Mouse (Mus musculus) hindbrain, embryonic 12.5 days (tissue): Measurements from ENCODE around the gene Zfp174. TPM values are rescaled to one million over a fixed set of nuclear protein-coding genes. Genes with fewer than 3 reads are reported as not detected.

Experiments
- ATAC-seq: fragments of 200-750 bp; cut with Nextera tagmentation; 2 replicates; pipeline ENCODE4 v1.8.0; 2017; ENCODE audit warnings: moderate TSS enrichment; ENCODE audit not compliant: low FRiP score
- H3K27ac ChIP-seq: fragments of 300-500 bp; sonication (generic); 2 replicates; pipeline ENCODE4 v1.5.1; 2016; ENCODE audit warnings: mild to moderate bottlenecking
- H3K27me3 ChIP-seq: fragments of 300-500 bp; sonication (generic); 2 replicates; pipeline ENCODE4 v1.6.1; 2016; ENCODE audit warnings: mild to moderate bottlenecking
- H3K36me3 ChIP-seq: fragments of 300-500 bp; sonication (generic); 2 replicates; pipeline ENCODE4 v1.6.1; 2016; ENCODE audit warnings: mild to moderate bottlenecking
- H3K4me1 ChIP-seq: fragments of 300-500 bp; sonication (generic); 2 replicates; pipeline ENCODE4 v1.6.1; 2016
- H3K4me2 ChIP-seq: fragments of 300-500 bp; sonication (generic); replicated peaks from 2 replicates; pipeline ENCODE4 v1.6.1; 2016; ENCODE audit warnings: mild to moderate bottlenecking
- H3K4me3 ChIP-seq: fragments of 300-500 bp; sonication (generic); 2 replicates; pipeline ENCODE4 v1.5.1; 2016; ENCODE audit warnings: mild to moderate bottlenecking
- H3K9ac ChIP-seq: fragments of 300-500 bp; sonication (generic); 2 replicates; pipeline ENCODE4 v1.6.1; 2016; ENCODE audit warnings: mild to moderate bottlenecking, moderate library complexity
- H3K9me3 ChIP-seq: fragments of 300-500 bp; sonication (generic); replicated peaks from 2 replicates; pipeline ENCODE4 v1.6.1; 2016; ENCODE audit warnings: mild to moderate bottlenecking
- WGBS: fragments of 180-500 bp; shearing (Covaris S2); methylation state at CpG from one replicate; pipeline ENCODE4 v1.1.7; 2016; 5-methylcytosine and 5-hydroxymethylcytosine counted together
- polyA plus RNA-seq: library from polyadenylated mRNA; unstranded; fragments of >200 nt; fragmentation: Nextera tagmentation; extraction: Ambion mirVana; gene quantifications from 2 replicates; pipeline ENCODE4 v1.2.1, GENCODE M21; 2016

Gene Zfp174
- polyA plus RNA-seq, 1 experiment from 2014 or later, result 2.0 TPM

DNA sequence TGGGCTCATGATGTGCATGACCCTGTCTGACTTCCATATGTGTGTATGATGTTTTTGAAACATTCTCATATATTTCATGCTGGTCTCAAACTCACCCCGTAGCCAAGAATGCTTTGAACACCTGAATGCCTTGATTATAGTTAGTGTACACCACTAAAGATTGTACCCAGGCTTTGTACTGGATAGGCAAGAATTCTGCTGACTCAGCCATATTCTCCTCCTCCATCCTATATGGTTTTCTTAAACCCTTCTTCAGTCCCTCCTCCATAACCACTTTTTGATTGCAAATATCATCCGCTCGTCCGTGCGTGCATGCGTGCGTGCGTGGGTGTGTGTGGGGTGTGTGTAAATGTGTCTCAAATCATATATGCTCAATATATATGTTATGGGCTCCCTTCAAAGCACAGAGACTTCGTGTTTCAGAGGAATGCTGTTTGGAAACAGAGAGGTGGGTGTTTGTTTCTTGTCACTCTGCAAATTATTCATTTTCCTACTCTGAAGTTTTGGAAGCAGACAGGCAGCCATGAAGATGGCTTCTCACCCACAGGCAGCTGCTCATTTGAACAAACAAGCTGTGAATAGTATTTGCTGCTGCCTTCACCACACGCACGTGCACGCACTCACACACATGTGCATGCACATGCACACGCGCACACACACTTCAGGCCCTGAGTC is 44.7 kb downstream of the Zfp174 start:
- ATAC-seq, result no peak
- Histone ChIP-seq H3K4me3 (no peak overlapping the region), H3K36me3 (peaks cover 6% of the 10 kb centered on the region), H3K9me3 (no peaks in the 10 kb centered on the region), H3K4me1 (no peaks in the 10 kb centered on the region), H3K9ac (no peak overlapping the region), H3K27ac (no peak overlapping the region), H3K4me2 (no peak overlapping the region), H3K27me3 (no peaks in the 10 kb centered on the region)
- 96% methylated on average over 14 of the region's 14 CpGs for WGBS

DNA sequence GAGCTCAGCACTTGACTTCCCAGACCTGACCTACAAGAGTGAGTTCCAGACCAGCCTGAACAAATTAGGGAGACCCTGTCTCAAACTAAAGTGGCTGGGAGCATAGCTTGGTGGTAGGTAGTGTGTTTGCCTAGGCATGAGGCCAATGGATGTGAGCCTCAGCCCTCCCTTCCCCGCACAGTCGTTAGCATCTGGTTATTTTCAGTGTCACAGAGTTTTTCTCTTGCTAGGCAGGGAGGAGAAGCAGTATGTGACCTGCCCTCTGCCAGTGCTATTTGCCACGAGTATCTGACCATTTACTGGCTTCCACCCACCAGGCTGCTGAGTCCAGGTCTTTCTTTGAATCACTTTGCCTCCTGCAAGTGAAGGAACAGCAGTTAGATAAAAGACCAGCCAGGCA is 46.7 kb downstream of the Zfp174 start:
- no peaks in the 10 kb centered on the region for H3K4me1 ChIP-seq
- H3K4me2 ChIP-seq, result no peak overlapping the region
- no peaks in the 10 kb centered on the region for H3K27me3 ChIP-seq
- WGBS, result 78% methylated on average over 3 of the region's 3 CpGs
- no peak overlapping the region for H3K4me3 ChIP-seq
- peaks cover 22% of the 10 kb centered on the region for H3K36me3 ChIP-seq
- no peak overlapping the region for H3K9ac ChIP-seq
- H3K27ac ChIP-seq, result no peak overlapping the region
- ATAC-seq, result no peak
- H3K9me3 ChIP-seq, result no peaks in the 10 kb centered on the region

DNA sequence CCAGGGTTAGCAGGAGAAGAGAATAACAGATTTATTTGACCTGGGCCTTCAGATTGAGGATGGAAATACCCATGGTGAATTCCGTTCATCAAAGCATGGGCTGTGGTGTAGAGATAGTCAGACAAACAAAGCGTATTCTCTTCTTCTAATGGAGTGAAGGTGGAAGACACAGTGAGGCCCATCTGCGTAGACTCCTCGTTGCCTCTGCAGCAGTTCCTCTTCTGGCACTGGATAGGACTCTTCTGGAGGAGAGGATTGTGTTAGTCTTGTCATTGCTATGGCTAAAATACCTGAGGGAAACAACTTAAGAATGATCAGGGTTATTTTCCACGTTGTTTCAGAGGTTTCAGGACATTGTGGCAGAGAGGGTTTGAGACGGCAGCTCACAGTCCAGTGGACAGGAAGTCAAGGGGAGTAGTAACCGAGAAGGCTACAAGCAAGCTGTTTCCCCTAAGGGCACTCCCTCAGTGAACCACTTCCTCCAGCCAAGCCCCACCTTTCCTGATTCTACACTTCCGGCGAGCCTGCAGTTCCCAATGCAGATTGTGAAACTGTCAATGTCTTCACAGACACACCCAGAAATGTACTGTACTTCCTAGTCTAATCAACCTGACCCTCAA is 48.2 kb downstream of the Zfp174 start:
- H3K9me3 ChIP-seq, result no peaks in the 10 kb centered on the region
- no peaks in the 10 kb centered on the region for H3K27me3 ChIP-seq
- H3K36me3 ChIP-seq, result peaks cover 37% of the 10 kb centered on the region
- no peak overlapping the region for H3K4me3 ChIP-seq
- ATAC-seq, result no peak
- no peak overlapping the region for H3K27ac ChIP-seq
- H3K4me2 ChIP-seq, result no peak overlapping the region
- no peaks in the 10 kb centered on the region for H3K4me1 ChIP-seq
- no peak overlapping the region for H3K9ac ChIP-seq
- WGBS, result 83% methylated on average over 9 of the region's 9 CpGs

GRCm38 (mm10) chr16:3896046-3896445 is 49.0 kb downstream of the Zfp174 start:
- Histone ChIP-seq H3K27me3 (no peaks in the 10 kb centered on the region), H3K27ac (no peak overlapping the region), H3K9me3 (no peaks in the 10 kb centered on the region), H3K4me2 (no peak overlapping the region), H3K9ac (no peak overlapping the region), H3K4me3 (no peak overlapping the region), H3K4me1 (no peaks in the 10 kb centered on the region), H3K36me3 (peaks cover 45% of the 10 kb centered on the region)
- ATAC-seq, result no peak
- WGBS, result 87% methylated on average over 6 of the region's 6 CpGs

DNA sequence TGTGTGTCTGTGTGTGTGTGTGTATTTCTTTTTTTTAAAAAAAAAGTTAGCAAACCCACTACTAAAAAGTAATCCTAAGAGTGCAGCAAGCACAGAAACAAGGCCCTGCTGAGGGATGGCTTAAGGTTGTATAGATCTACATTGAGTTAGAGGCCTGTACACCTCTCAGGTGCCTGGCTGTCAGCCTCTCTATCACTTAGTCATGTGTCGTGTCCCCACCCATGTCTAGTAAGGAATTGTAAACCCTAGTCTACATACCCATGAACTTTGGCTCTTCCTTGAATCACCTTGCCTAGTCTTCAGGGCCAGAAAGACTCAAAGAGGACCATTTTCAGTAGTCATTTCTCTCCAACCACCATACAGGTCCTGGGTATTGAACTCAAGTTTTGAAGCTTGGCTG is 49.5 kb downstream of the Zfp174 start:
- WGBS, result 90% methylated on average over 1 of the region's 1 CpGs
- Histone ChIP-seq H3K4me3 (no peak overlapping the region), H3K36me3 (peaks cover 49% of the 10 kb centered on the region), H3K9ac (no peak overlapping the region), H3K4me1 (no peaks in the 10 kb centered on the region), H3K4me2 (no peak overlapping the region), H3K27ac (no peak overlapping the region), H3K27me3 (no peaks in the 10 kb centered on the region), H3K9me3 (no peaks in the 10 kb centered on the region)
- no peak for ATAC-seq

DNA sequence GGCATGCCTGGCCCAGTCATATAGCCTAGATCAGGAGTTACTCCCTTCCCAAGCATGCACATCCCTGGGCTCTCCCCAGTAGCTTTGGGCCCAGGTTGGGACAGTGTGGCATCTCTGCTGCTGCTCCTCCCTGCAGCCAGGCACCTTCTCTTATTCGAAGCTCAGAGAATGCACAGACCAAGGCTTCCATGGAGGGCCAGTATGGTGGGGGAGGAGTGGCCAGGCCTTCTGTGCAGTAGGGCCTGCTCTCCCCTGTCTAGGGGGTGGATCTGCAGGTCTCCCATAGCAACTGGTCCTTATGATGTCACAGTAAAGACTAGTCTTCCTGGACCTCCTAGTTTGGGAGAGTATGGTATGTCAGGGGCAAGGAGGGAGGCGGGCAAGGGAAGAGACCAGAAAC is 60.4 kb downstream of the Zfp174 start:
- no peak overlapping the region for H3K4me3 ChIP-seq

More for the DNA sequence above, 60.4 kb downstream of the Zfp174 start:
- peaks cover 11% of the 10 kb centered on the region for H3K4me1 ChIP-seq
- H3K27ac ChIP-seq, result no peak overlapping the region
- H3K36me3 ChIP-seq, result peaks cover 45% of the 10 kb centered on the region
- no peak overlapping the region for H3K4me2 ChIP-seq
- no peaks in the 10 kb centered on the region for H3K27me3 ChIP-seq
- no peaks in the 10 kb centered on the region for H3K9me3 ChIP-seq
- no peak overlapping the region for H3K9ac ChIP-seq
- 75% methylated on average over 2 of the region's 2 CpGs for WGBS
- no peak for ATAC-seq

Other genes starting within 250 kb of the Zfp174 start
- gene Mefv, start 129.2 kb upstream of the Zfp174 start, polyA plus RNA-seq, result not detected in 2 replicates
- 54.4 and 56.7 TPM in 2 replicates for gene Zfp263, start 103.2 kb upstream of the Zfp174 start, polyA plus RNA-seq
- not detected in 2 replicates for gene Olfr15, start 16.4 kb upstream of the Zfp174 start, polyA plus RNA-seq
- gene Naa60, start 25.1 kb downstream of the Zfp174 start, polyA plus RNA-seq, result 64.2 and 65.7 TPM in 2 replicates
- gene Zfp597, start 37.3 kb downstream of the Zfp174 start, polyA plus RNA-seq, result 12.1 and 13.4 TPM in 2 replicates
- 3.0 and 3.2 TPM in 2 replicates for gene Gm20695, start 37.4 kb downstream of the Zfp174 start, polyA plus RNA-seq
- gene 1700037C18Rik, start 61.4 kb downstream of the Zfp174 start, polyA plus RNA-seq, result 7.2 and 8.0 TPM in 2 replicates
- 30.3 and 31.2 TPM in 2 replicates for gene Cluap1, start 61.5 kb downstream of the Zfp174 start, polyA plus RNA-seq
- gene Nlrc3, start 129.4 kb downstream of the Zfp174 start, polyA plus RNA-seq, result 0.96 and 1.2 TPM in 2 replicates
- 34.6 and 36.8 TPM in 2 replicates for gene Slx4, start 156.5 kb downstream of the Zfp174 start, polyA plus RNA-seq
- gene Dnase1, start 189.7 kb downstream of the Zfp174 start, polyA plus RNA-seq, result 6.3 and 7.8 TPM in 2 replicates
- 60.6 and 61.3 TPM in 2 replicates for gene Trap1, start 230.6 kb downstream of the Zfp174 start, polyA plus RNA-seq